Mouse (Mus musculus) right cerebral cortex, postnatal 4 days (tissue): ENCODE measurements around the gene Gadl1.

Experiments used
- DNase-seq: peaks from one replicate; pipeline ENCODE4 v3.0.0-alpha.2; 2022

The Gadl1 gene

GRCm38 (mm10) chr9:115937915-115938314 lies 28.7 kb downstream of the Gadl1 start:
- no peak for DNase-seq

- DNase-seq, result no peak
Observed at GRCm38 (mm10) chr9:115939420-115939819, 30.2 kb downstream of the Gadl1 start.

GRCm38 (mm10) chr9:115941171-115941570 lies 31.9 kb downstream of the Gadl1 start:
- DNase-seq, result no peak

- DNase-seq, result no peak
Observed at GRCm38 (mm10) chr9:115942486-115942885, 33.2 kb downstream of the Gadl1 start.

GRCm38 (mm10) chr9:115942989-115943388 lies 33.7 kb downstream of the Gadl1 start:
- peak; percentile 22 for DNase-seq

- no peak for DNase-seq
Observed at GRCm38 (mm10) chr9:115943577-115944320, 34.5 kb downstream of the Gadl1 start.

- no peak for DNase-seq
Observed at GRCm38 (mm10) chr9:115965056-115965455, 55.8 kb downstream of the Gadl1 start.

GRCm38 (mm10) chr9:115966116-115966515 lies 56.9 kb downstream of the Gadl1 start:
- DNase-seq, result no peak

GRCm38 (mm10) chr9:115966746-115967145 lies 57.5 kb downstream of the Gadl1 start:
- DNase-seq, result no peak

GRCm38 (mm10) chr9:115967638-115968037 lies 58.4 kb downstream of the Gadl1 start:
- no peak for DNase-seq

GRCm38 (mm10) chr9:115976901-115977300 lies 67.6 kb downstream of the Gadl1 start:
- no peak for DNase-seq

- peak; percentile 36 for DNase-seq
Observed at GRCm38 (mm10) chr9:115977598-115978240, 68.5 kb downstream of the Gadl1 start.

GRCm38 (mm10) chr9:115978478-115978877 lies 69.2 kb downstream of the Gadl1 start:
- no peak for DNase-seq

GRCm38 (mm10) chr9:115990661-115991060 lies 81.4 kb downstream of the Gadl1 start:
- no peak for DNase-seq

GRCm38 (mm10) chr9:115994772-115995171 lies 85.5 kb downstream of the Gadl1 start:
- DNase-seq, result no peak

- no peak for DNase-seq
Observed at GRCm38 (mm10) chr9:115995856-115996560, 86.8 kb downstream of the Gadl1 start.

GRCm38 (mm10) chr9:115998383-115998782 lies 89.1 kb downstream of the Gadl1 start:
- no peak for DNase-seq

- no peak for DNase-seq
Observed at GRCm38 (mm10) chr9:115999361-115999990, 90.2 kb downstream of the Gadl1 start.

- no peak for DNase-seq
Observed at GRCm38 (mm10) chr9:116013911-116014310, 104.7 kb downstream of the Gadl1 start.

GRCm38 (mm10) chr9:116016221-116016620 lies 107.0 kb downstream of the Gadl1 start:
- DNase-seq, result no peak

- DNase-seq, result no peak
Observed at GRCm38 (mm10) chr9:116017091-116017490, 107.8 kb downstream of the Gadl1 start.

- no peak for DNase-seq
Observed at GRCm38 (mm10) chr9:116018586-116018985, 109.3 kb downstream of the Gadl1 start.

GRCm38 (mm10) chr9:116025371-116025770 lies 116.1 kb downstream of the Gadl1 start:
- no peak for DNase-seq
